ENCODE assay signal across 7 mouse cellular contexts in the genomic region with DNA sequence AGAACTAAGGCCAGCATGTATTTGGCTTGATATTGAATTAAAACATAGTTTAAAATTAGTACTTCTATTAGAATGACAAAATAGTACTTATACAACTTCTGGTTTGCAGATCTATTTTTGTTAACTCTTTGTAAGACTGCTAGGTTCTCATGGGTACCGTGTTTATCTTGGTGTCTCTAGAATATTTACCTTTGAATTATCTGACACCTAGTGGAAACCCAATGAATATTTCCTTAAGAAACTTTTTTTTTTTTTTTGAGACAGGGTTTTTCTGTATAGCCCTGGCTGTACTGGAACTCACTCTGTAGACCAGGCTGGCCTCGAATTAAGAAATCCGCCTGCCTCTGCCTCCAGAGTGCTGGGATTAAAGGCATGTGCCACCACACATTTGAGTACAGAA. TPM values are rescaled to one million over a fixed set of nuclear protein-coding genes. Genes with fewer than 3 reads are reported as not detected.
DNase-seq lines count a peak whose midpoint lies in the region; ATAC-seq and TF ChIP-seq lines count a peak whose summit lies in the region.
"Not testable (repeated sequence)": the region's sequence is repeated elsewhere in the genome, so short reads cannot be mapped to it uniquely, and the experiment has no call there.

No protein-coding gene starts in this region.

- not testable (repeated sequence) for TF ChIP-seq CTCF in forebrain, postnatal 0 days (IDR thresholded peaks at IDR 0.05; ENCODE audit: low read depth)
- peak; percentile 49 for TF ChIP-seq CTCF in layer of hippocampus, adult 2 months (conservative IDR thresholded peaks at IDR 0.05)

- not testable (repeated sequence) for H3K4me3 ChIP-seq in forebrain, postnatal 0 days (ENCODE audit: low read depth, low read length); layer of hippocampus, adult 2 months; midbrain, embryonic 13.5 days (replicated peaks); neural tube, embryonic 11.5 days (ENCODE audit: low read depth, low read length)

- ATAC-seq in forebrain, postnatal 0 days: peak; percentile 12; the same call in 1 of the 2 replicates
- 0 out of 2 replicates have a peak, but pooled peaks have one; percentile 22 for ATAC-seq in midbrain, embryonic 13.5 days
- 0 out of 2 replicates have a peak, but pooled peaks have one; percentile 17 for ATAC-seq in neural tube, embryonic 11.5 days (ENCODE audit: insufficient read depth, low FRiP score, low TSS enrichment)

- H3K9ac ChIP-seq in forebrain, postnatal 0 days; midbrain, embryonic 13.5 days (replicated peaks); neural tube, embryonic 11.5 days (ENCODE audit: low read length): not testable (repeated sequence)

- not testable (repeated sequence) for H3K36me3 ChIP-seq in forebrain, postnatal 0 days (ENCODE audit: insufficient read depth); neural tube, embryonic 11.5 days (ENCODE audit: control insufficient read depth, insufficient read depth, low read length)
- H3K36me3 ChIP-seq in midbrain, embryonic 13.5 days: peaks cover 11% of the 10 kb centered on the region

- not testable (repeated sequence) for H3K27me3 ChIP-seq in forebrain, postnatal 0 days (ENCODE audit: insufficient read depth, low read length); midbrain, embryonic 13.5 days; neural tube, embryonic 11.5 days (ENCODE audit: control insufficient read depth, insufficient read depth, low read length)

- not testable (repeated sequence) for H3K4me1 ChIP-seq in forebrain, postnatal 0 days (ENCODE audit: insufficient read depth); midbrain, embryonic 13.5 days (replicated peaks); neural tube, embryonic 11.5 days (ENCODE audit: control insufficient read depth, insufficient read depth, low read length)

- not testable (repeated sequence) for H3K27ac ChIP-seq in forebrain, postnatal 0 days (ENCODE audit: low read depth, low read length); layer of hippocampus, adult 2 months; midbrain, embryonic 13.5 days; neural tube, embryonic 11.5 days (ENCODE audit: low read depth, low read length)

- 81% methylated on average over 3 of the region's 3 CpGs for WGBS in forebrain, postnatal 0 days
- 85% methylated on average over 3 of the region's 3 CpGs for WGBS in midbrain, embryonic 13.5 days
- WGBS in neural tube, embryonic 11.5 days: 91% methylated on average over 3 of the region's 3 CpGs

- DNase-seq in CD4-positive, CD25-positive, alpha-beta regulatory T cell, adult 2 months (ENCODE audit: low read depth, low spot score): peak; percentile 3
- DNase-seq in NIH3T3 (ENCODE audit: low read depth): peak; percentile 44
- DNase-seq in forebrain, postnatal 0 days; layer of hippocampus, adult 2 months (ENCODE audit: low spot score in 2 of 2); neural tube, embryonic 11.5 days (ENCODE audit: low spot score): not testable (repeated sequence)
- DNase-seq in induced T-regulatory cell, adult 2 months (ENCODE audit: low read depth): peak; percentile 24

- not testable (repeated sequence) for H3K9me3 ChIP-seq in forebrain, postnatal 0 days (ENCODE audit: low read length); midbrain, embryonic 13.5 days; neural tube, embryonic 11.5 days (ENCODE audit: control insufficient read depth, low read length)

- H3K4me2 ChIP-seq in forebrain, postnatal 0 days (ENCODE audit: low read depth); midbrain, embryonic 13.5 days (replicated peaks); neural tube, embryonic 11.5 days (ENCODE audit: low read depth): not testable (repeated sequence)

RNA-seq across cellular contexts. Expression of gene Rab30, which starts 11.8 kb away (rescaled TPM):
- 25.3 and 36.1 TPM in 2 replicates for total RNA-seq in forebrain, postnatal 0 days (2014; rRNA removed)
- 14.7 and 15.0 TPM in 2 replicates for polyA plus RNA-seq in forebrain, postnatal 0 days (2015; fragmentation: Nextera tagmentation; extraction: Ambion mirVana)
- 10 to 100 TPM; 41.2 to 47.2 TPM for total RNA-seq in layer of hippocampus, adult 2 months (2021)
- polyA plus RNA-seq in midbrain, embryonic 13.5 days (2015; fragmentation: Nextera tagmentation; extraction: Ambion mirVana): 21.6 and 22.4 TPM in 2 replicates
- polyA plus RNA-seq in neural tube, embryonic 11.5 days (2014; fragmentation: Nextera tagmentation; extraction: Ambion mirVana): 24.3 and 25.5 TPM in 2 replicates

RNA-seq across cellular contexts. Expression of gene Pcf11, which starts 59.8 kb away (rescaled TPM):
- 41.9 and 52.5 TPM in 2 replicates for total RNA-seq in forebrain, postnatal 0 days (2014; rRNA removed)
- polyA plus RNA-seq in forebrain, postnatal 0 days (2015; fragmentation: Nextera tagmentation; extraction: Ambion mirVana): 13.2 and 14.3 TPM in 2 replicates
- total RNA-seq in layer of hippocampus, adult 2 months (2021): 10 to 100 TPM; 59.0 to 67.0 TPM
- 24.6 and 25.3 TPM in 2 replicates for polyA plus RNA-seq in midbrain, embryonic 13.5 days (2015; fragmentation: Nextera tagmentation; extraction: Ambion mirVana)
- 18.1 and 21.5 TPM in 2 replicates for polyA plus RNA-seq in neural tube, embryonic 11.5 days (2014; fragmentation: Nextera tagmentation; extraction: Ambion mirVana)
